Mouse (Mus musculus) gastrocnemius, postnatal 36 days (tissue): ENCODE results near the gene Sh2d2a. TPM values are rescaled to one million over a fixed set of nuclear protein-coding genes. Genes with fewer than 3 reads are reported as not detected.

ENCODE experiments used
- total RNA-seq, 2 experiments: library from RNA; stranded (reverse); gene quantifications; 2 replicates each; pipeline ENCODE4 v1.2.3; 2021

The Sh2d2a gene
- total RNA-seq, 2 experiments from 2014 or later = 0.13 TPM; not detected in 1

Other genes with a start within 250 kb of the Sh2d2a start
- gene Arhgef11, start 229.2 kb upstream of the Sh2d2a start, total RNA-seq = 10 to 100 TPM; 16.5 to 16.9 TPM
- gene Lrrc71, start 98.1 kb upstream of the Sh2d2a start, total RNA-seq = under 1 TPM; 0.20 to 0.49 TPM
- gene Ntrk1, start 51.6 kb upstream of the Sh2d2a start, total RNA-seq = not detected
- not detected for gene Insrr, start 49.8 kb upstream of the Sh2d2a start, total RNA-seq
- 1 to 10 TPM; 4.8 to 8.3 TPM for gene Pear1, start 22.4 kb upstream of the Sh2d2a start, total RNA-seq
- 10 to 100 TPM; 43.8 to 45.5 TPM for gene Prcc, start 38.9 kb downstream of the Sh2d2a start, total RNA-seq
- 100 to 1,000 TPM; 183 to 199 TPM for gene Hdgf, start 59.6 kb downstream of the Sh2d2a start, total RNA-seq
- 10 to 100 TPM; 36.7 to 42.3 TPM for gene Mrpl24, start 72.8 kb downstream of the Sh2d2a start, total RNA-seq
- 1 to 10 TPM; 6.2 to 8.0 TPM for gene Isg20l2, start 83.6 kb downstream of the Sh2d2a start, total RNA-seq
- 1 to 10 TPM; 3.0 to 4.1 TPM for gene Rrnad1, start 84.0 kb downstream of the Sh2d2a start, total RNA-seq
- gene Crabp2, start 101.9 kb downstream of the Sh2d2a start, total RNA-seq = under 1 TPM; 0.37 to 0.48 TPM
- gene Nes, start 124.3 kb downstream of the Sh2d2a start, total RNA-seq = 10 to 100 TPM; 15.4 to 20.5 TPM
- gene Bcan, start 153.5 kb downstream of the Sh2d2a start, total RNA-seq = under 1 TPM; 0.08 to 0.17 TPM
- gene Hapln2, start 180.8 kb downstream of the Sh2d2a start, total RNA-seq = under 1 TPM in 1 of 2 experiments, not detected in 1; 0.42 TPM
- gene Gpatch4, start 196.4 kb downstream of the Sh2d2a start, total RNA-seq = 10 to 100 TPM; 16.0 to 17.1 TPM
- gene Naxe, start 211.7 kb downstream of the Sh2d2a start, total RNA-seq = 10 to 100 TPM; 36.3 to 37.9 TPM
- not detected for gene Ttc24, start 231.5 kb downstream of the Sh2d2a start, total RNA-seq
- under 1 TPM; 0.64 TPM for gene Iqgap3, start 235.2 kb downstream of the Sh2d2a start, total RNA-seq